Mouse (Mus musculus) testis, adult 2 months (tissue): ENCODE measurements around the gene AU040320. TPM values are rescaled to one million over a fixed set of nuclear protein-coding genes. Genes with fewer than 3 reads are reported as not detected.

Source experiments
- H3K27ac ChIP-seq: fragments of 200-500 bp; 2 replicates; pipeline ENCODE4 v1.5.1; 2012; ENCODE audit warnings: low read depth, low read length; ENCODE audit not compliant: control insufficient read depth, insufficient read depth
- H3K27me3 ChIP-seq: fragments of 200-500 bp; 2 replicates; pipeline ENCODE4 v1.6.1; 2012; ENCODE audit warnings: mild to moderate bottlenecking, low read length, moderate library complexity; ENCODE audit not compliant: control insufficient read depth, insufficient read depth
- H3K36me3 ChIP-seq: fragments of 200-500 bp; 2 replicates; pipeline ENCODE4 v1.6.1; 2012; ENCODE audit warnings: mild to moderate bottlenecking, low read length; ENCODE audit not compliant: control insufficient read depth, insufficient read depth
- H3K4me1 ChIP-seq: fragments of 200-500 bp; 2 replicates; pipeline ENCODE4 v1.6.1; 2012; ENCODE audit warnings: low read length; ENCODE audit not compliant: control insufficient read depth, insufficient read depth
- H3K4me3 ChIP-seq: fragments of 200-500 bp; 2 replicates; pipeline ENCODE4 v1.5.1; 2012; ENCODE audit warnings: low read depth, mild to moderate bottlenecking, low read length, moderate library complexity, mixed read lengths; ENCODE audit not compliant: control insufficient read depth
- CTCF ChIP-seq: fragments of 200-500 bp; IDR thresholded peaks from 2 replicates; pipeline ENCODE4 v1.5.1; 2012; ENCODE audit warnings: low read depth, mild to moderate bottlenecking, inconsistent platforms, low read length, moderate library complexity; ENCODE audit not compliant: control insufficient read depth, insufficient read depth, insufficient replicate concordance
- POLR2A ChIP-seq: fragments of 200-500 bp; IDR thresholded peaks from 2 replicates; pipeline ENCODE4 v1.6.1; 2012; ENCODE audit warnings: low read depth, mild to moderate bottlenecking, inconsistent platforms, low read length, moderate library complexity; ENCODE audit not compliant: control insufficient read depth
- polyA plus RNA-seq: library from polyadenylated mRNA; depleted of rRNA; stranded (reverse); fragments of >200 nt; gene quantifications from 2 replicates; pipeline ENCODE4 v1.2.3, GENCODE M21; 2012

Gene AU040320
- polyA plus RNA-seq, 1 experiment: 79.1 TPM

GRCm38 (mm10) chr4:126845664-126846063, 92.3 kb downstream of the AU040320 start:
- Histone ChIP-seq H3K36me3 (peaks cover 7% of the 10 kb centered on the region), H3K4me3 (no peak overlapping the region), H3K27me3 (no peaks in the 10 kb centered on the region), H3K27ac (no peak overlapping the region), H3K4me1 (no peaks in the 10 kb centered on the region)
- no peak for TF ChIP-seq POLR2A
- no peak for TF ChIP-seq CTCF

- Histone ChIP-seq H3K27ac (no peak overlapping the region), H3K4me1 (no peaks in the 10 kb centered on the region), H3K36me3 (peaks cover 4% of the 10 kb centered on the region), H3K4me3 (no peak overlapping the region), H3K27me3 (no peaks in the 10 kb centered on the region)
- TF ChIP-seq POLR2A (no peak), CTCF (no peak)
Measured at GRCm38 (mm10) chr4:126846971-126847370, 93.6 kb downstream of the AU040320 start.

- Histone ChIP-seq H3K27ac (peak overlapping the region; percentile 79), H3K27me3 (no peaks in the 10 kb centered on the region), H3K4me1 (no peaks in the 10 kb centered on the region), H3K4me3 (peak overlapping the region; percentile 74), H3K36me3 (peaks cover 4% of the 10 kb centered on the region)
- peak; percentile 36; the same call in 1 of the 2 replicates for TF ChIP-seq POLR2A
- no peak for TF ChIP-seq CTCF
Measured at GRCm38 (mm10) chr4:126850019-126850777, 96.9 kb downstream of the AU040320 start.

- TF ChIP-seq POLR2A (no peak), CTCF (no peak)
- Histone ChIP-seq H3K27me3 (no peaks in the 10 kb centered on the region), H3K27ac (peak overlapping the region; percentile 25), H3K36me3 (peaks cover 4% of the 10 kb centered on the region), H3K4me3 (peak overlapping the region; percentile 74), H3K4me1 (no peaks in the 10 kb centered on the region)
Measured at GRCm38 (mm10) chr4:126850778-126851080, 97.4 kb downstream of the AU040320 start.

GRCm38 (mm10) chr4:126852971-126853370, 99.6 kb downstream of the AU040320 start:
- no peak for TF ChIP-seq POLR2A
- no peak for TF ChIP-seq CTCF

GRCm38 (mm10) chr4:126860268-126860986, 107.1 kb downstream of the AU040320 start:
- Histone ChIP-seq H3K27ac (no peak overlapping the region; the same call in 1 of the 2 replicates), H3K36me3 (no peaks in the 10 kb centered on the region; the same call in 1 of the 2 replicates), H3K4me3 (no peak overlapping the region), H3K4me1 (no peaks in the 10 kb centered on the region), H3K27me3 (no peaks in the 10 kb centered on the region)
- TF ChIP-seq POLR2A (no peak), CTCF (no peak)

More at GRCm38 (mm10) chr4:126852971-126853370, 99.6 kb downstream of the AU040320 start:
- no peaks in the 10 kb centered on the region for H3K4me1 ChIP-seq
- peak overlapping the region; percentile 35 for H3K4me3 ChIP-seq
- peaks cover 4% of the 10 kb centered on the region for H3K36me3 ChIP-seq
- no peaks in the 10 kb centered on the region for H3K27me3 ChIP-seq
- H3K27ac ChIP-seq: no peak overlapping the region

- H3K36me3 ChIP-seq: no peaks in the 10 kb centered on the region
- no peaks in the 10 kb centered on the region for H3K27me3 ChIP-seq
- no peaks in the 10 kb centered on the region for H3K4me1 ChIP-seq
- H3K4me3 ChIP-seq: no peak overlapping the region
- no peak overlapping the region for H3K27ac ChIP-seq
- TF ChIP-seq POLR2A: no peak
Measured at GRCm38 (mm10) chr4:126861514-126862266, 108.3 kb downstream of the AU040320 start.
